Mouse (Mus musculus) bone marrow macrophage, adult 2 months (primary cell): ENCODE measurements around the gene Egfr.

Source experiments
- CTCF ChIP-seq: IDR thresholded peaks from 2 replicates; pipeline ENCODE4 v1.5.1; 2012; ENCODE audit warnings: low read depth, mild to moderate bottlenecking, low read length, moderate library complexity
- POLR2A ChIP-seq: IDR thresholded peaks from 2 replicates; pipeline ENCODE4 v1.6.1; 2012; ENCODE audit warnings: mild to moderate bottlenecking, low read depth, low read length, borderline replicate concordance

- no peak for TF ChIP-seq POLR2A
- no peak for TF ChIP-seq CTCF
Observed at GRCm38 (mm10) chr11:16804016-16804415, 52.0 kb downstream of the Egfr start.
